Mouse (Mus musculus): ENCODE data around the gene Bcl11b. TPM values are rescaled to one million over a fixed set of nuclear protein-coding genes. Genes with fewer than 3 reads are reported as not detected.

Gene Bcl11b
- 29.6 and 30.7 TPM in 2 replicates for polyA plus RNA-seq (2014; fragmentation: Nextera tagmentation; extraction: Ambion mirVana)

- Histone ChIP-seq H3K4me1 (replicated peaks; ENCODE audit: control insufficient read depth, insufficient read depth, low read length) (peaks cover 6% of the 10 kb centered on the region; the same call in 1 of the 2 replicates), H3K27me3 (ENCODE audit: control insufficient read depth, insufficient read depth, low read length) (peaks cover 14% of the 10 kb centered on the region), H3K36me3 (replicated peaks; ENCODE audit: control insufficient read depth, insufficient read depth) (no peaks in the 10 kb centered on the region), H3K4me3 (replicated peaks; ENCODE audit: low read length) (peak within 1 kb of the TSS; percentile 73), H3K27ac (peak within 1 kb of the TSS; percentile 95), H3K9ac (peak within 1 kb of the TSS; percentile 94), H3K4me2 (replicated peaks) (peak within 1 kb of the TSS; percentile 81), H3K9me3 (ENCODE audit: control insufficient read depth, low read length) (no peaks in the 10 kb centered on the region)
- DNase-seq (ENCODE audit: low spot score) = no peak
- 0% methylated on average over 19 of the region's 19 CpGs for WGBS
- ATAC-seq (ENCODE audit: low FRiP score) = no peak
These were observed at the start of gene Bcl11b for GRCm38 (mm10) chr12:108003483-108003882. TSS of gene Bcl11b (minus strand) at chr12:108003602.

- Histone ChIP-seq H3K4me3 (replicated peaks; ENCODE audit: low read length) (no peak overlapping the region), H3K27me3 (ENCODE audit: control insufficient read depth, insufficient read depth, low read length) (no peaks in the 10 kb centered on the region), H3K4me2 (replicated peaks) (no peak overlapping the region), H3K36me3 (replicated peaks; ENCODE audit: control insufficient read depth, insufficient read depth) (no peaks in the 10 kb centered on the region), H3K4me1 (replicated peaks; ENCODE audit: control insufficient read depth, insufficient read depth, low read length) (no peaks in the 10 kb centered on the region), H3K27ac (no peak overlapping the region), H3K9me3 (ENCODE audit: control insufficient read depth, low read length) (no peaks in the 10 kb centered on the region), H3K9ac (no peak overlapping the region)
- ATAC-seq (ENCODE audit: low FRiP score) (no peak), DNase-seq (ENCODE audit: low spot score) (no peak)
- 76% methylated on average over 7 of the region's 7 CpGs for WGBS
These were observed 47.6 kb upstream of the Bcl11b start for GRCm38 (mm10) chr12:108050996-108051395.

- no peak overlapping the region for H3K4me2 ChIP-seq (replicated peaks)
- ATAC-seq (ENCODE audit: low FRiP score) (no peak), DNase-seq (ENCODE audit: low spot score) (no peak)
- H3K9ac ChIP-seq = no peak overlapping the region
- no peaks in the 10 kb centered on the region for H3K27me3 ChIP-seq (ENCODE audit: control insufficient read depth, insufficient read depth, low read length)
- no peak overlapping the region for H3K4me3 ChIP-seq (replicated peaks; ENCODE audit: low read length)
- 78% methylated on average over 13 of the region's 13 CpGs for WGBS
- no peaks in the 10 kb centered on the region for H3K9me3 ChIP-seq (ENCODE audit: control insufficient read depth, low read length)
- H3K4me1 ChIP-seq (replicated peaks; ENCODE audit: control insufficient read depth, insufficient read depth, low read length) = no peaks in the 10 kb centered on the region
- no peaks in the 10 kb centered on the region for H3K36me3 ChIP-seq (replicated peaks; ENCODE audit: control insufficient read depth, insufficient read depth)
- H3K27ac ChIP-seq = no peak overlapping the region
These were observed 46.2 kb upstream of the Bcl11b start for GRCm38 (mm10) chr12:108049625-108050024.

DNA sequence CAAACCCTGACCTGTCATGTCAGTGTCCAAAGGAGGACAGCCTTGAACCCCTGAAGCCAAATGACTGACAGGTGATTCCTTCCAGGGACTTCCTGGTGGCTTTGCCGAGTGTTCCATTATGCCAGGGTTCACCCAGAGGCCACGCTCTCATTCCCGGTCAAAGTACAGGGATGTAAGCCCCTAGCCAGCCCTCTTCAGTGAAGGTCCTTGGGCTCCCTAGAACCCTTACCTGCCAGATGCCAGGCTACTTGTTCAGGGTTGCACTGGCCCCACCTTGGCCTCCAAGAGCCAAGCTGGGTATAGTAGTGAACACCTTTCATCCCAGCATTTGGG lies 38.8 kb upstream of the Bcl11b start:
- Histone ChIP-seq H3K36me3 (replicated peaks; ENCODE audit: control insufficient read depth, insufficient read depth) (no peaks in the 10 kb centered on the region), H3K27me3 (ENCODE audit: control insufficient read depth, insufficient read depth, low read length) (no peaks in the 10 kb centered on the region), H3K4me3 (replicated peaks; ENCODE audit: low read length) (no peak overlapping the region), H3K27ac (no peak overlapping the region), H3K9me3 (ENCODE audit: control insufficient read depth, low read length) (no peaks in the 10 kb centered on the region), H3K4me2 (replicated peaks) (no peak overlapping the region), H3K4me1 (replicated peaks; ENCODE audit: control insufficient read depth, insufficient read depth, low read length) (no peaks in the 10 kb centered on the region), H3K9ac (no peak overlapping the region)
- ATAC-seq (ENCODE audit: low FRiP score) (no peak), DNase-seq (ENCODE audit: low spot score) (no peak)
- WGBS = 77% methylated on average over 3 of the region's 3 CpGs

DNA sequence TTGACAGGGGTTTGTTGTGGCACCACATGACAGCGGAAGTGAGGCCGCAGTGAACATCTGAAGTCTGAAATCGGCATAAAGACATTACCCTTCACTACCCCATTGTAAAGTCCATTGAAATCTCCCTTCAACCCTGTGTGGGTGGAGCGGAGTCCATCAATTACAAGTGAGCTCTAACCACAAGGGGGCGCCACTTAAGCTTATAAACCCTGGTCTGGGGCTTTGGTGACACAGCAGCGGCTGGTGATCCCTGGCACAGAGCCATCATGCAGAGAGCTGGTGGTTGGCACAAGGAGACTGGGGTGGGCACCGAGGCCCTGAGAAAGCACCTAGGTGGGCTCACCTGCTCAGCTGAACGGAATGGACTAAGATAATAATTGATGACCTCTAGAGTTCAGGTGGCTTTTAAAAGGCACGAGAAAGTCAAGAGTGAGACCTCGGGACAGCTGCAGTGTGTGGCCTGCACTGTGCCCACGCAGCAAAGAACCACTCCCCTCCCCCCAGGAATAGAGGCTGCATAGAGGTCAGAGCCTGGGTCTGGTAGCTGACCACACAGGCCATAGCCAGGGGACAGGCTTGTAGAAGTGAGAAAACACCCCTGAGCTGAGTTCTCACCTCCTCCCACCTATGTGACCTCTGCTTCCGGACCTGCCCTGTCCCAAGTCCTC lies 38.3 kb upstream of the Bcl11b start:
- Histone ChIP-seq H3K4me2 (replicated peaks) (no peak overlapping the region), H3K4me1 (replicated peaks; ENCODE audit: control insufficient read depth, insufficient read depth, low read length) (no peaks in the 10 kb centered on the region), H3K4me3 (replicated peaks; ENCODE audit: low read length) (no peak overlapping the region), H3K9me3 (ENCODE audit: control insufficient read depth, low read length) (no peaks in the 10 kb centered on the region), H3K27me3 (ENCODE audit: control insufficient read depth, insufficient read depth, low read length) (no peaks in the 10 kb centered on the region), H3K27ac (no peak overlapping the region), H3K9ac (no peak overlapping the region), H3K36me3 (replicated peaks; ENCODE audit: control insufficient read depth, insufficient read depth) (no peaks in the 10 kb centered on the region)
- ATAC-seq (ENCODE audit: low FRiP score) (peak; percentile 59; the same call in 1 of the 2 replicates), DNase-seq (ENCODE audit: low spot score) (peak; percentile 83)
- 47% methylated on average over 12 of the region's 12 CpGs for WGBS

- H3K27ac ChIP-seq = no peak overlapping the region
- no peak overlapping the region for H3K9ac ChIP-seq
- WGBS = 58% methylated on average over 6 of the region's 6 CpGs
- no peaks in the 10 kb centered on the region for H3K36me3 ChIP-seq (replicated peaks; ENCODE audit: control insufficient read depth, insufficient read depth)
- H3K27me3 ChIP-seq (ENCODE audit: control insufficient read depth, insufficient read depth, low read length) = no peaks in the 10 kb centered on the region
- no peak overlapping the region for H3K4me2 ChIP-seq (replicated peaks)
- no peaks in the 10 kb centered on the region for H3K4me1 ChIP-seq (replicated peaks; ENCODE audit: control insufficient read depth, insufficient read depth, low read length)
- no peak for DNase-seq (ENCODE audit: low spot score)
- no peak for ATAC-seq (ENCODE audit: low FRiP score)
- H3K9me3 ChIP-seq (ENCODE audit: control insufficient read depth, low read length) = no peaks in the 10 kb centered on the region
- H3K4me3 ChIP-seq (replicated peaks; ENCODE audit: low read length) = no peak overlapping the region
These were observed 34.0 kb upstream of the Bcl11b start for GRCm38 (mm10) chr12:108037446-108037845.

GRCm38 (mm10) chr12:108035412-108036078 lies 32.1 kb upstream of the Bcl11b start:
- H3K36me3 ChIP-seq (replicated peaks; ENCODE audit: control insufficient read depth, insufficient read depth) = no peaks in the 10 kb centered on the region
- no peak overlapping the region for H3K27ac ChIP-seq
- H3K4me3 ChIP-seq (replicated peaks; ENCODE audit: low read length) = no peak overlapping the region
- H3K9ac ChIP-seq = no peak overlapping the region
- H3K4me2 ChIP-seq (replicated peaks) = no peak overlapping the region
- ATAC-seq (ENCODE audit: low FRiP score) = no peak
- H3K27me3 ChIP-seq (ENCODE audit: control insufficient read depth, insufficient read depth, low read length) = no peaks in the 10 kb centered on the region
- DNase-seq (ENCODE audit: low spot score) = no peak
- no peaks in the 10 kb centered on the region for H3K9me3 ChIP-seq (ENCODE audit: control insufficient read depth, low read length)
- whole genome bisulfite sequencing = 85% methylated on average over 13 of the region's 13 CpGs
- no peaks in the 10 kb centered on the region for H3K4me1 ChIP-seq (replicated peaks; ENCODE audit: control insufficient read depth, insufficient read depth, low read length)

DNA sequence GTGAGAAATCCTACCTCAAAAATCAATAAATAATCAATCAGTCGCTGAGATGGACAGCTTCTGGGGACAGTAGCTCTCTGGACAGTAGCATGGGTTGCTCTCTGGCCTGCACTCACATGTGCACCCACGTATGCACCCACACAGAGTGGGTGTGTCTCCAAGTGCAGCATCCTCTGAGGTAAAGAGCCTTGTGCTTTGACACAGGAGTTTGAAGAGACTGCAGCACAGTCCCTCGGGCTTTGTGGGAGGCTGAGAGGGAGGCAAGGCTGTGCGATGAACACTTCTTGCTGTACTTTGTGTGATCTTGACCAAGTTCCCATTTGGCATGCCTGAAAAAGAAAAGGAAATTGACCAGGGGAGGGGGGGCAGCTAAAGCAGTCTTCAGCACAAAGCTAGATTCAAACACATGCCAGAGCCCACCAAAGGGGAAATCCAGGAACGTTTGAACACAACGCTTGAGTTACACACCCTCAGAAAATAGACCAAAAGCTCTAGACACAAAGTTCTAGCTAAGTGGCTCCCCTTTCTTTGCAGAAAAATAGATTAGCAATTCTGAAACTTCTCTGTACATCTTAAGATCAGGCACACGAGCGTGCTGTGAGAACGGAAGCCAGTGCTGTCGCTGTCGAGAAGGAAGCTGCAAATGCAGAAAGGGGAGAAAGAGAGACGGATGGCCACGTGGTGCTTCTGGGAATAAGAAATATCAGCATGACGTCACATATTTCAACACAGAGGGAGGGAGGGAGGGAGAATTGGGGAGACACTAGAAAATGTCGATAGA lies 19.6 kb upstream of the Bcl11b start:
- DNase-seq (ENCODE audit: low spot score) = no peak
- Histone ChIP-seq H3K9me3 (ENCODE audit: control insufficient read depth, low read length) (0 out of 2 replicates have a peak, but pooled peaks cover 7% of the 10 kb centered on the region), H3K27ac (no peak overlapping the region), H3K36me3 (replicated peaks; ENCODE audit: control insufficient read depth, insufficient read depth) (no peaks in the 10 kb centered on the region), H3K4me2 (replicated peaks) (no peak overlapping the region), H3K4me3 (replicated peaks; ENCODE audit: low read length) (no peak overlapping the region), H3K4me1 (replicated peaks; ENCODE audit: control insufficient read depth, insufficient read depth, low read length) (no peaks in the 10 kb centered on the region), H3K27me3 (ENCODE audit: control insufficient read depth, insufficient read depth, low read length) (no peaks in the 10 kb centered on the region), H3K9ac (no peak overlapping the region)
- ATAC-seq (ENCODE audit: low FRiP score) = no peak
- 78% methylated on average over 15 of the region's 15 CpGs for WGBS

GRCm38 (mm10) chr12:108012003-108012402 lies 8.6 kb upstream of the Bcl11b start:
- H3K4me1 ChIP-seq (replicated peaks; ENCODE audit: control insufficient read depth, insufficient read depth, low read length) = no peaks in the 10 kb centered on the region
- no peaks in the 10 kb centered on the region for H3K9me3 ChIP-seq (ENCODE audit: control insufficient read depth, low read length)
- 74% methylated on average over 12 of the region's 12 CpGs for WGBS
- 0 out of 2 replicates have a peak overlapping the region, but pooled peaks have one; percentile 26 for H3K27ac ChIP-seq
- no peak overlapping the region for H3K9ac ChIP-seq
- no peak overlapping the region for H3K4me2 ChIP-seq (replicated peaks)
- DNase-seq (ENCODE audit: low spot score) = no peak
- no peak overlapping the region for H3K4me3 ChIP-seq (replicated peaks; ENCODE audit: low read length)
- H3K27me3 ChIP-seq (ENCODE audit: control insufficient read depth, insufficient read depth, low read length) = 0 out of 2 replicates have a peak, but pooled peaks cover 7% of the 10 kb centered on the region
- no peak for ATAC-seq (ENCODE audit: low FRiP score)
- no peaks in the 10 kb centered on the region for H3K36me3 ChIP-seq (replicated peaks; ENCODE audit: control insufficient read depth, insufficient read depth)
